Mouse (Mus musculus) kidney, adult 18-20 months (tissue): Measurements from ENCODE around the gene Chkb.
"Not testable (repeated sequence)": the region's sequence is repeated elsewhere in the genome, so short reads cannot be mapped to it uniquely, and the experiment has no call there.

Source experiments
- DNase-seq: peaks from one replicate; pipeline ENCODE4 v3.0.0; 2021

Chkb gene

GRCm38 (mm10) chr15:89452906-89453864, 23.5 kb upstream of the Chkb start:
- peak; percentile 65 for DNase-seq

- no peak for DNase-seq
These were observed 12.9 kb upstream of the Chkb start for GRCm38 (mm10) chr15:89442486-89443070.

GRCm38 (mm10) chr15:89435878-89436277, 6.2 kb upstream of the Chkb start:
- no peak for DNase-seq

GRCm38 (mm10) chr15:89434136-89434535, 4.4 kb upstream of the Chkb start:
- no peak for DNase-seq

- no peak for DNase-seq
These were observed 3.2 kb upstream of the Chkb start for GRCm38 (mm10) chr15:89432946-89433345.

- DNase-seq: no peak
These were observed 2.1 kb upstream of the Chkb start for GRCm38 (mm10) chr15:89431806-89432205.

- no peak for DNase-seq
These were observed 1.6 kb upstream of the Chkb start for GRCm38 (mm10) chr15:89431271-89431670.

- DNase-seq: not testable (repeated sequence)
These were observed 1.1 kb upstream of the Chkb start for GRCm38 (mm10) chr15:89430771-89431170.

GRCm38 (mm10) chr15:89430341-89430740, 633 bp upstream of the Chkb start:
- no peak for DNase-seq

GRCm38 (mm10) chr15:89428821-89429351, 822 bp downstream of the Chkb start:
- DNase-seq: no peak

GRCm38 (mm10) chr15:89428136-89428790, 1.4 kb downstream of the Chkb start:
- DNase-seq: no peak

- no peak for DNase-seq
These were observed 3.0 kb downstream of the Chkb start for GRCm38 (mm10) chr15:89426716-89427115.

GRCm38 (mm10) chr15:89425711-89426121, 4.0 kb downstream of the Chkb start, which contains the start of gene Cpt1b:
Gene Cpt1b (minus strand): TSS chr15:89425863.
- peak; percentile 59 for DNase-seq

GRCm38 (mm10) chr15:89424621-89425020, 5.1 kb downstream of the Chkb start:
- no peak for DNase-seq

GRCm38 (mm10) chr15:89421938-89422337, 7.8 kb downstream of the Chkb start:
- no peak for DNase-seq

- no peak for DNase-seq
These were observed 14.4 kb downstream of the Chkb start for GRCm38 (mm10) chr15:89415282-89415681.

GRCm38 (mm10) chr15:89410118-89410517, 19.6 kb downstream of the Chkb start, which contains the start of gene Syce3:
Gene Syce3 (minus strand): TSS chr15:89410503.
- DNase-seq: no peak

- DNase-seq: no peak
These were observed 23.0 kb downstream of the Chkb start for GRCm38 (mm10) chr15:89406691-89407090.

- DNase-seq: no peak
These were observed 24.7 kb downstream of the Chkb start for GRCm38 (mm10) chr15:89404831-89405623.

GRCm38 (mm10) chr15:89402471-89402870, 27.2 kb downstream of the Chkb start:
- no peak for DNase-seq

GRCm38 (mm10) chr15:89399716-89400115, 30.0 kb downstream of the Chkb start:
- no peak for DNase-seq

- no peak for DNase-seq
These were observed 31.6 kb downstream of the Chkb start for GRCm38 (mm10) chr15:89398146-89398545.
